ENCODE assay signal across 21 mouse cellular contexts in the genomic region with DNA sequence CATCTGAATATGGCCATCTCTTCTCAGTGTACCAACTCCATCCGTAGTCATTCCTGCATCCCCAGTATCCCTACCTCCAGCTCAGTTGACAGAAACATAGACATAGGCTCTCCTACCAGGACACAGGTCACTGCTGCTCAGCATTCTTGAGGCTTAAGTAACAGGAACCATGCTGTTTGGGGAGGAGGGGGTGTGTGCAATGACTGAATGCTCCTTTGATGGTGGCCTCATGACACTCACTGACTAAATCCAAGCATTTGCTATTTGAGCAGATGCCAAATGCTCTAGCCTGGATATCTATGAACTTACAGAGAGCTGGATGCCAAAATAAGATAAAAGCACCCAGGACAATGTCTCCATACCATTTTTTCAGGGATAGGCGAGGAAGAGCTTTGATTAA. TPM values are rescaled to one million over a fixed set of nuclear protein-coding genes. Genes with fewer than 3 reads are reported as not detected.
DNase-seq lines count a peak whose midpoint lies in the region; TF ChIP-seq lines count a peak whose summit lies in the region.
"Had no signal": no experiment of that assay in that cellular context is flagged by ENCODE, and none has a peak within 500 bp of the region (broad histone marks: within the 10 kb centered on the region; RNA-seq: fewer than 3 reads in every experiment).

No protein-coding gene starts in this region.

- H3K4me3 ChIP-seq in lung, adult 2 months (replicated peaks; ENCODE audit: extremely low read depth, low read depth, low read length), result no peak overlapping the region
- H3K4me3 ChIP-seq: embryonic facial prominence, embryonic 12.5 days; embryonic facial prominence, embryonic 15.5 days; hindbrain, embryonic 10.5 days; hindbrain, embryonic 13.5 days had no signal

- H3K4me1 ChIP-seq in lung, adult 2 months (ENCODE audit: control insufficient read depth, insufficient read depth, low read length), result peaks cover 2% of the 10 kb centered on the region; the same call in 1 of the 2 replicates
- H3K4me1 ChIP-seq: embryonic facial prominence, embryonic 15.5 days had no signal

- no peak for TF ChIP-seq POLR2A in lung, adult 2 months (IDR thresholded peaks at IDR 0.05; ENCODE audit: borderline replicate concordance, extremely low read depth, low read depth, low read length)

- peak; percentile 0 for DNase-seq in gastrocnemius, adult 18-20 months (ENCODE audit: low spot score)
- no peak for DNase-seq in gastrocnemius, postnatal 10 days
- DNase-seq in kidney, postnatal 10 days, result peak; percentile 3
- DNase-seq in kidney, adult 8-10 months, result no peak
- DNase-seq in lung, adult 2 months, result peak; percentile 0
- no peak for DNase-seq in lung, postnatal 25 days (ENCODE audit: low spot score)
- DNase-seq: adrenal gland, adult 2 months; adrenal gland, postnatal 14 days; cerebellum, adult 11 months; cerebellum, adult 2 months; cerebellum, adult 9-11 months; cerebellum, postnatal 25 days; forebrain, postnatal 0 days; gastrocnemius, postnatal 36 days had no signal

- TF ChIP-seq CTCF in lung, adult 2 months (IDR thresholded peaks at IDR 0.05; ENCODE audit: insufficient read depth, low read length), result no peak

- WGBS in lung, adult 2 months, result 92% methylated on average over 2 of the region's 2 CpGs

RNA-seq across cellular contexts. Expression of a gene that starts 2.2 kb away (rescaled TPM):
- 10 to 100 TPM; 38.3 to 44.0 TPM for total RNA-seq in gastrocnemius, adult 18-20 months (2021)
- total RNA-seq in gastrocnemius, postnatal 10 days (2021), result 10 to 100 TPM; 29.2 to 30.5 TPM
- 22.8 and 28.9 TPM in 2 replicates for polyA plus RNA-seq in lung, adult 2 months (2012; rRNA removed)
- total RNA-seq: adrenal gland, adult 2 months; adrenal gland, postnatal 14 days; CH12.LX; granulocyte monocyte progenitor cell, adult 5-6 weeks had no signal
- polyA plus RNA-seq: adrenal gland, adult 2 months; forebrain, postnatal 0 days; G1E had no signal

Comparison
In these comparisons a context has a peak if more than half of its experiments do, and no peak if none do; other contexts are left out.
1. DNase-seq: peak in gastrocnemius, adult 18-20 months (single experiment), kidney, postnatal 10 days (single experiment) and lung, adult 2 months (single experiment); none in gastrocnemius, postnatal 10 days (single experiment), kidney, adult 8-10 months (0 of 2) and lung, postnatal 25 days (single experiment).